Mouse (Mus musculus) brain, adult 2 months (tissue): Measurements from ENCODE around the gene Rad9b.
A peak's percentile ranks its signal among the peaks of the same experiment; 100 is the strongest.
"Not testable (repeated sequence)": the region's sequence is repeated elsewhere in the genome, so short reads cannot be mapped to it uniquely, and the experiment has no call there.

Experiments used
- DNase-seq: peaks from one replicate; pipeline ENCODE4 v3.0.0; 2011; ENCODE audit warnings: low read depth, low spot score

The Rad9b gene

DNA sequence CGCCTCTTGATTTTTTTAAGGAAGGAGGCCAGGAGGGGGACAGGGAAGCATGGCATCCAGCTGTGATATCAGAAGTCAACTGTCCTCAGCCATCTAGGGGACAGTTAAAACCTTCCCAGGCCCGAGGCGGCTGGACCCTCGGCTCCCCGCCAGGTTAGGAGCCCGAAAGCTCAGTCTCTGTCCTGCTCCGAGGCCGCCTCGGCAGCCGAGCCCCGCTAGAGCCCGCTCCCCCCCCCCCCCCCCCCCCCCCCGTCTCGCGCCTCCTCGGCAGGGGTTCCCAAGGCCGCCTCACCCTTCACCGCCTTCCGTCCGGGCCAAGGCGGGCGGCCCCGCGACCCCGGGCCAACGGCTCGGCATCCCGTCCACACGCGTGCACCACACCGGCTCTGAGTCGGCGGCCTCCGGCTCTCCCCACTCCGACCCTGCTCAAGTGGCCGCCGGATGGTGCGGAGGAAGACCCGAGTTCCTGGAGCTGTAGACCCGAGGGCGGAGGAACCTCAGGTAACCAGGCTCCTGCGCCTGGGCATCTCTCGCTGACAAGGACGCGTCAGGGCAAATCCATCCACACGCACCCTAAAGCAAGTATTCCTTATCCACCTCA is 17.7 kb upstream of the Rad9b start, which contains the start of gene Gpn3:
TSS of gene Gpn3 (plus strand) at position 286 of the 601 bp plus-strand sequence.
- DNase-seq, result peak; percentile 20

DNA sequence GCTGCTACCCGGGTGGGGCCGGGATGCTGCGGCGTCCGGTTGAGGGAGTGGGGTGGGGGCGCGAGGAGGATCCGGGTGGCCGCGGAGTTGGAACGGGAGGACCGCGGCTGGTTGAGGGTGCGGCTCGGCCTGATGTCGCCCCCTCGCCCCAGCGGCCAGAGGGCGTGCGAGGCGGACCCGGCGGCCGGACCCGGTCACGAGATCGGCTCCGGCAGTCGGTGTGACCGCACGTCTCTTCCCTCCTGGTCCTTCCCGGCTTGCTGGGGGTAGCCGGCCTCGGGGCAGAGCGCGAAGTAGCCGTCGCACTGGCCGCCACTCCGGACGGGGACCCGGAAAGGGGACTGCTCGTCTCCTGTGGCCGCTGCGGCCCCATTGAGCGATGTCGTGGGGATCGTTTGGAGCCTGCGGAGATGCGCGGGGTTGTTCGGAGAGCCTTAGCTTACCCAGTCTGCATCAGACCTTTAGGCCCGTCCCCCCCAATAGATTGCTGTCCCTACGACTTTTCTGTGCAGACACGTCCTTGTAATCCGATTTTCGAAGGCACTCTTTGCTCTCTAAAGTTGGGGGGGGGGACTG is 547 bp upstream of the Rad9b start:
- no peak for DNase-seq

DNA sequence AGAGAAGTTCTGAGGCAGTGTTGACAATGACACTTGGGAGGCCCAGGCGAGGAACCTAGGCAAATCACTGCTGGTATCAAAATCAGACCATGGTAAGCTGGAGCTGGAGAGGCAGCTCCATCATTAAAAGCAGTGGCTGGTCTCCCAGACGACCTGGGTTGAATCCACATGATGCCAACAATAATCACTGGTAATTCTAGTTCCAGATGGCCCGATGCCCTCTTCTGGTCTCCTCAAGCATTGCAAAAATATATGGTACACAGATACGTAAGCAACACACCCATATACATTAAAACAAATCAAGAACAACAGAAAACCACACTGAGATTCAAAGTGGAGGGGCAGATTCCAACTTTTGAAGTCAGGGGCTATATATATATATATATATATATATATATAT is 8.3 kb downstream of the Rad9b start:
- DNase-seq, result no peak

DNA sequence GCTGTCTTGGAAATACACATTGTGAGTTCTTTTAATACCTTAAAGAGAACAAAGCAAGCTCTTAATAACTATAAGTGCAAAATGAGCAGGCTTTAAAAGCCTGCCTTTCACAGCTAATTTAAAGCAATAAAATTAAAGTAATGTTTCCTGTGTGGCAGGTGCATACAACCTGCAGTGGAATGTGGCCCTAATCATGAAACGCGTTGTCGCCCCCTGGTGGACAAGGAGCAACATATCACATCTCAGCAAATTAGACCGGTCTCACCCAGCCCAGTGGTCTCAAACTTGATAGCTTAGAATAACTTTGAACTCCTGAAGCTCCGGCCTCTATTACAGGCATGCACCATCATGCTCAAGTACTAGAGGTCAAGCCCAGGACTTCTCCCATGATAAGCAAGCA is 9.8 kb downstream of the Rad9b start:
- DNase-seq, result peak; percentile 85

DNA sequence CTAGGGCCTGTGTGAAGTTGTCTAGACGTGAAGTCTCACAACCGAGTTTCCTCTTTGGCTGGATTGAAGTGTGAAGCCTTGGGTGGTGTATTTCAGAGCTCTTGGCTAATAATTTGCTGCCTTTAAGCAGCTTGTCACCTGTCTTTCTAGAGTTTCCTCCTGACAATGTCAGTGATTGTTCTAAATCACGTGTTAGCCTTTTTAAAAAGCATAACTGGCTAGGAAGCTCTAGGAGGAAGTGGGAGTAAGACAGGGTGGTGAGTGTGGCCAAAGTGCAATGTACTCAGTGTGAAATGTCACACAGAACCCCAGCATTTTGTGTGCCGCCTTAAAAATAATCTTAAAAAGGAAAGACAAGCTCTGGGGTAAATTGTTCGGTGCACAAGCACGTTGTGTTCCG is 10.3 kb downstream of the Rad9b start:
- no peak for DNase-seq

DNA sequence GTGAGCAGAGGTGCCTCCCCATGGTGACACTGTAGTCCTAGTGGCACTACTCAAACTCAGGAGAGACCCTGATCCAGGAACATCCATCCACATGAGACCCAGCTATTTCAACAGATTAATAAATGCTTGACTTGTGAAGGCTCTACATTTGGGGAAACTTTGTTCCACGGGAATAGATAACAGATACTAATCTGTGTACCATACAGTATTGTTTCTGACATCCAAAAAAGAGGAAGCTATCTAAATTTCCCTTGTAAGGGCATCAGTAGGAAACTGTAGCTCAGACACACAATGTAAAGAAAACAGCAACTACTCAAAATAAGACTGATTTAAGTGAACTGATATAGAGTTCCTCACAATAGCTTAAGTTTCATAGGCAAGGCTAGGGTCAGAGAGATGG is 11.2 kb downstream of the Rad9b start:
- DNase-seq, result no peak

DNA sequence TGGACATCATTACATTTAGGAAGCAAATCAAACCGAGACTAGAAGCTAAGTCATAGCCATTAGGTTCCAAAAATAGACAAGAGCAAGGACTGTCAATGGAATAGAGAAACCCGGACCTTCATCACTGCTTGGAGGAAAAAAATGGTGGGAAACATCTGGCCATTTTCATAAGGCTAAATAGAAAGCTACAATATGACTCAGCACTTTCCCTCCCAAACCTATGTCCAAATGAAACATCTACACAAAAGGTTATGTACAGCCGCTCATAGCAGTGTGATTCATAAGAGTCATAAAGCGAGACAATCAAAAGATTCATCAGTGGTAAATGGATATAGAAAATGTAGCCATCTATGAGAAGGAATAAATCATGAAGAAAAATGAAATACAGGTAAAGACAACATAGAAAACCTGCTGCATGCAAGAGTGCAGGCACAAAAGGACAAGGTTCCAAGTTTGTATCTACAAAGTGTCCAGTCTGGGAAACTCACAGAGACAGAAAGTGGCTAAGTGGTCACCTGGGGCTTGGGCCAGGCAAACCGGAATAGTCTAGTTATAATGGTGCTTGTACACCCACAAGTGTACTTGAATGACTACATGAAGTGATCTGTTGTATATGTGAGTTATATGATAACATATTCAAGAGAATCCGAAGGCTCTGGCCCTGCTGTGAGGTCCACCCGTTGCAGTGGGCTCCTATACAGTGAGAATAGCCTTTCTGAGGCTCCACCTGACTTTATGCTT is 17.3 kb downstream of the Rad9b start:
- no peak for DNase-seq

DNA sequence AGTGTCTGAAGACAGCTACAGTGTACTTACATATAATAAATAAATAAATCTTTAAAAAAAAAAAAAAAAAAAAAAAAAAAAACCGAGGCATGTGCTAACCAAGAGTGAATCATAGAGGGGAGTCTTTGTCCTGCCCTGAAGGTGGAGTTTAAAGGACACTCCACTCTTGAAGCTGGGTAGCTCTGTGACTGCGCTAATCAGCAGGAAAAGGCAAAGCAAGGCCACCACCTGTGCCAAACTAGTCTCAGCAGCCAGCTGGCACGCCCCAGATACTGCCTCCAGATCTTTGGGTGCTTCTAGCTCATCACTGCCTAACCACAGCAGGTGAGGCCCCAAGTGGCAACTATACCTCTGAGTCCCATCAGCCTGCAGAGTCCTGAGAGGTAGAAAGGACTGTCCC is 19.4 kb downstream of the Rad9b start:
- DNase-seq, result no peak

DNA sequence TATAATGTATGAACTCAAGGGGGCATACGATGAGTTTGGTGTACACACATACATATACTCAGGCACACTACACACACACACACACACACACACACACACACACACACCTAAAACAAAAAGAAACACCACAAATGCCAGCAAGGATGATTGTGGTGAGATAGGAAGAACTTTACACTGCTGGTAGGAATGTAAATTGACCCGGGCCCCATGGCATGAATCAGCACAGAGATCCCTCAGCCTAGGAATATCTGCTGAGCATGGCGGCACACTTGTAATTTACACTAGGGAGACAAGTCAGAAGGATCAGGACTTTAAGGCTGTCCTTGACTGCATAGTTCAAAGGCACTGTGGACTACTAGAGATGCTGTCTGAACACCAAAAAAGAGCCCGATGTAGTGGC is 23.8 kb downstream of the Rad9b start:
- no peak for DNase-seq

DNA sequence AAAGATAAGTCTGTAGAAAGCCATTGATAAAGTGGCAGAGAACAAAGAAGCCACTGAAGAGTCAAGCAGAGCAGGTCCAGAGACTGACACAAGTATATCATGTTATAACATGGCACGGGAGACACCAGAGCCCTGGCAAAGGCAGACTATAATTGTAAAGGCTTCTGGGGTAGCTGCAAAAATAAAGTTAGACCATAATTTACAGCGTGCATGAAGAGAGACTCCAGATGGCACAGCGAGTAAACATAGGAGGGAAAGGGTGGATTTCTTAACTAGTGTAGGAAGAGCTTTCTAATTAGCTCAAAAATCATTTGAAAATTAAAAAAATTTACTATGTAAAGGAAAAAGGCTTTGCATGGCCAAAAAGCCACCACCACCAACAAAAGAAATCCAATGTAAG is 26.8 kb downstream of the Rad9b start:
- peak; percentile 58 for DNase-seq

DNA sequence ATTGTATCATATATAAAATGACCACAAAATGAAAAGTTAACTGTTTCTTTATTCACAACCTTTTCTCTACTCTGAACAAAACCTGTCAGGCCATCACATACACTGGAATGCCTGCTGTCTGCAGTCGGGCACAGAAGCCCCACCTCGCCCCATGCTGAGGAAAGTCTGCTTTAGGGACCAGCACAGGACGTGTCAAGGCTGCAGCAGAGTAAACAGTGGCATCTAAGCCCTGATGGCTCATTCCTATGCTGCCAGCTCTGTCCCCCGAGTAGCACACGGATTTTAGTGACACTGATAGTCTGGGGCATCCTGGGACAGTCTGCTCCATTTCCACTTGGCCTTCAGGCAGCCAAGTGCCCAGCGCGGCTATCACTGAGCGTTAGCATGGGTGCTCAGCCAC is 28.6 kb downstream of the Rad9b start:
- DNase-seq, result peak; percentile 39

DNA sequence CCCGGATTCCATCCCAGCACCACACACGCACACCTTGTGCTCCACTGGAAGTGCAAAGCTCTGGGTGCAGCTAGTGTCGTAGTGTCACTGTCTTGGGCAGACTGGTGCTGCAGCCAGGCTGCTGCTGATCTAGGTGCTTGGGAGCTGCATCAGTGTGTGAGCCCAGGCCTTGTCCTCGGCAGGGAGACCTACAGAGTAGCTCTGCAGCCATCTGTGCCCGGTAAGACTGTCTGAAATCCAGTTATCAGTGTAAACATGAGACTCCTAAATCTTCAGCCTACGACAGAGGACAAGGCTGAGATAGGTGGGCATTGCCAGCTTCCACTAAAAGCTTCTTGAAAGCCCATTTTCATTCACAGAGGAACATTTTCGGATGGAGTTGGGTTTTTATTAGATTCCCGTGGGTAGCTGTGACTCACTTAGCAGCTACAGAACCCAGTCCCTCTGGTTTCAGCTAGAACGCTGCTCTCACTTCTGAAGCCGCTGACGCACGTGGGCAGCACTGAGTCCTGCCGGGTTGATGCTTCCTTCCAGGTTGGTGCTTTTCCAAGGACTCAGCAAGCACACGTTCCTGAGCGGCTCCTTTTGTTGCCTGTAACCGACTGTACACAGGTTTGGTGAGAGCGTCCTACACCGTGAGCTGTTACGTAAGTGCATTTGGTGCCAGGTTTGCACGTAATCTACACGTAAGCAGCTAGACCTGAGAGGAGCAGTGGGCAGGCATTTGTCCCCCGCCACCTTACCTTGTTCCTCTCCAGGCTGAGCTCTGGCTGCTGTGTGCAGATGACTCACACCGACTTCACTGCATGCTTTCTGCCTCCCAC is 29.2 kb downstream of the Rad9b start:
- peak; percentile 99 for DNase-seq

DNA sequence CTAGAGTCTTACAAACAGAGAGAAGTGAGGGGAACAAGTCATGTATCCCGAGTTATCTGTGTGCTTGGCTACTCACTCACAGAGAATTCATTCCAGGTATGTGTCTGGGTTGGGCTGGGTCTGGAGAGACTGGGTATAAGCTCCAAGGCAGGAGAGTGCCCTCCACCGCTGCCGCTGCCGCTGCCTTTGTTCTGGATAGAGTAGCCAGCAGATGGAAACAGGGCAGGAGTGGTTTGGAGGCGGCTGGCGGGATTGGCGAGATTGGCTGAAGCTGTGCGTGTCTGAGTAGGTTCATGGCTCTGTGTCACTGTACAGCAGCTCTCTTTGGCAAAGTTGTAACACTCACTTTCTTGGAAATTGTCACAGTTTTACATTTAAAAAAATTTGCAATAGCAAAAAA is 30.5 kb downstream of the Rad9b start:
- peak; percentile 25 for DNase-seq

DNA sequence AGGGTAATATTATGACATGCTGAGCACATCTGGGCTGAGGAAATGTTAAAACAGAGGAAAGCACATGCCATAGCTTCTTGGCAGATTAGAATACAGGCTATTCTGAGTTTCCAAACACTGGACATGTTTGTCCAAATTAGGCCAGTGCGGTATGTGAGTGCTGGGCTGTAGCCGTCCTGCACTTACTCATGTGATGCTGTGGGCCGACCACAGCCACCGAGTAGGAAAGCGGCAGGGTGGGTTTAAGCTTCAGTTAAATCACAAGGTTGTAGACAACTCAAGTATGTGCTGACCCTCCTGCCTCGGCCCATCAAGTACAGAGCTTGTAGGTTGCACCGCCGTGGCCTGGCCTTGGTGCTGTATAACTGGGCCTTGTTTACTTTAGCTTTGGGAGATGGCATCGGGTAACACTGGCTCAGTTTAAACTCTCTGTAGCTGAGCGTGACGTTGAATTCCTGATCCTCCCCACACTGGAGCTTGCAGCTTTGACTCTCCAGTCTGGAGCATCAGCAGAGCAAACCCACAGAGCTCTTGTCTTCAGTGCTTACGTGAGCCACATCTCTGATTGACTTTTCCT is 33.7 kb downstream of the Rad9b start:
- DNase-seq, result peak; percentile 40

DNA sequence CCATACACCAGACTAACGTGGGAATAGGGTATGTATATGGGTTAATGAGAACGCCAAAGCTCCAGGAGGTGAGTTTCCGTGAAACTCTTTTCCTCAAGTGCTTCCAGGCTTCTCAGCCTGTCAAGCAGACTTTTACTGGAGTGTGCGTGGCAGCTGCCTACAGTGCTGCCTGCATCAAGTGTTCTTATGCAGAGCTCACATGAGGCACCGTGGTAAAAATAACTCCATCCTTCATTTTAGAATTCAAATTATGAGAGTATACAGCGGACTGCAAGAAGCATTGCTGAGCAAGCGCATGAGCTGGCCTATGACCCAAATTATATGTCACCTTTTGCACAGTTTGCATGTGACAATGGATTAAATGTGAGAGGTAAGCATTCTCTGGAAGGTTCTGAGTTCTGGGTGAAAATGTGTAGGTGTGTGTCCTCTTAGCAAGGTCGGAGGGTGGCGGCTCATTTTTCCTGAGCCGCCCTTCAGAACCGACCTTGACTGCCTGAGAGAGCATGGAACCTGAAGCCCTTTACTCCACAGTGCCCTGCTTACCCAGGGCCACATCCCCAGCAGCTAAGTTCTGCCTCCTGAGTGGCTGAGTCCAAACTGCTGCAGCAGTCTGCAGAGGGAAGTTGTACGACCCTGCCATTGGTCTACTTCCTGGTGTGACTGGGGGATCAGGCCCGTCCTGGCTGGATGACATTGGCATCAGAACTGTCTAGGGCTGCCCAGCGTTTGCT is 34.4 kb downstream of the Rad9b start:
- DNase-seq, result peak; percentile 79

DNA sequence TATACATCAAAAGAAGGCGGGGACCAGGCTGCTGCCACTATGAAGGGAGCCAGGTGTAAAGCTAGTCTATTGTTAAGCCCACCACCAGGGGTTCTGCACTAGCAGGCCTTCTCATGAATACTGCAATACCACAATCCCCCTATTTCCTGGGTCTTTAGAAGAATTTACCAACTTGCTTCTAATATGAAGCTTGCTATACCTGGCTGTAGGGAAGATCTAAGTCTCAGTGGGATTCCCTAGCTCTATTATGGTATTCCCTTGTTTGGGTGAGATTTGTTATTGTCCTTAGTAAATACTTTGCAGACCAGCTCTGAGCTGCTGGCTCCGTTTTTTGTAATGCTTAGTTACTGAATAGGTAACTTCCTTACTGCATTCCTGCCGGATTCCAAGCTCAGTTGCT is 35.1 kb downstream of the Rad9b start:
- not testable (repeated sequence) for DNase-seq

DNA sequence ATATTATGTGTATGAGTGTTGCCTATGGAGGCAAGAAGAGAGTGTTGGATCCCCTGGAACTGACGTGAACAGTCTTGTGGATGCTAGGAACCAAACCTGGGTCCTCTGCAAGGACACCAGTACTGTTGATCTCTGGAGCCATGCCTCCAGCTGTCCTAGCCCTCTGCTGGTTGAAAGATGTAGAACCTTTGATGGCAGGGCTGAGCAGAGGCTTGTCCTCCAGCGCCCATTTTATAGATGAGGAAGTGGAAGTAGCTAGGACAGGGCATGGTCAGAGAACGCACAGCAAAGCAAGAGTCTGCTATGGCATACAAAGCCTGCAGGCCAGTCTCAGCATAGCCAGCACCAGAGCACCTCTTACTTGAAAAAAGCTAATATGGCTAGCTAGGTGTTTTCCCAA is 35.9 kb downstream of the Rad9b start:
- DNase-seq, result peak; percentile 45

DNA sequence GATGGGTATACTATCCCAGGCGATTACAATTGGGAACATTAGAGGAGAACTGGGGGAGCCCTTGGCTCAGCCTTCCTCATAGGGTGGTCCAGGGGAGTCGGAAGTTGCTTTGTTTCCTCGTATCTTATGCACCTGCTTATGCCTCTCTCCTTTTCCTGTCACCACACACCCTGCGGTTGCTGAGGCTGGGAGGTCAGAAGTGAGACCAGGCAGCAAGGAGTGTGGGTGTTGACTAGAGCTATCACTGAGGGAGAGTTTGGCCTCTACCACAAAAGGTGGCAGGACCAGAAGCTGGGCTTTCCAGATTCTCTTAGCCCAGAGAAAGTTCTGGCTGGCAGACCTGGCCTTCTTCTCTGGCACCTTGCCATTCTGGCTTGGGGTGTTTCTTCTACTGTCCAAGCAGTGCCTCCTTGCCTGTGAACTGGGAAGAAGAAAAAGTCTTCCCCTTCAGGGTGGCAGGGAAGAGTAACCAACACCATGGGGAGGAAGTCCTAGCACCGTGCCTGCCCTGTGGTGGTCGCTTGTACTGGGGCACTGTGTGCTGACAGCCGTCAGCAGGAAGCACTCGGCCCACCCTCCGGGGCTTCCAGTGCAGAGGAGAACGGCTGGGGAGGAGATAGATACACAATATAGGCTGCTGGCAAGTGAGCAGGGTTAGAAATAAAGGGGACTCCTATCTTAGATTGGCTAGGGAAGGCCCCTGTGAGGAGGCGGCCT is 36.5 kb downstream of the Rad9b start:
- DNase-seq, result peak; percentile 37

DNA sequence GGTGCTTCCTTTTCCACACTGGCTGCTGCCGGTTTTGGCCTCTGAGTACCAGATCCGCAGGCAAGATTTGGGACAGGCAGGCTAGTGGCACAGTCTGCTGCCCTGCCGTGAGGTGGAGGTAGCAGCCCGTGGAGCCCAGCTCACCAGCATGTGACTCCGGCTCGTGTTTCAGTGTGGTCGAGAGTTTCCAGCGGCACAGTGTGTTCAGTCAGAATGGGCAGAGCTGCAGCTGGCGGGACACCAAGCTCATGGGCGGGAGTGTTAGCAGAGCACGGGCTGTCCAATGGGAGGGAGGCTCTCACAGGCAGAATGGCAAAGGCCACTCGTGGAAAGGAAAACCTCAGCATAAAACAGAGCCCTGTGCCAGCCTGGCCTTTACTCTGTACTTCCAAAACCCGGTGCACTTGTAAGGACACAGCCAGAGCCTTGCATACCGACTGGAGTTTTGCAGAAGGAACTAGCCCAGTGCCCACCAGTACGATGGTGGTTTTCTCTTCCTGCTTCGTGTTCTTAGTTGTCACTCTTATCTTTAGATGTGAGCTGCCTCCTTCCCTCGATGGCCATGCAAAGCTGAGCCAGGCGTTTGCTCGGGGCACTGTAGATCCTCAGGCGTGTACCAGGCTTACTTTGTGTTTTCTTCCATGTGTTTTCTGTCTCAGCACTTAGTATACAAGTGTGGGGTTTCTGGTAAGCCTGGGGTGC is 38.9 kb downstream of the Rad9b start:
- DNase-seq, result peak; percentile 97
